Mouse (Mus musculus): Measurements from ENCODE around the gene Ephb3. TPM values are rescaled to one million over a fixed set of nuclear protein-coding genes. Genes with fewer than 3 reads are reported as not detected.
"Not testable (repeated sequence)": the region's sequence is repeated elsewhere in the genome, so short reads cannot be mapped to it uniquely, and the experiment has no call there.

Ephb3 gene
- polyA plus RNA-seq (2016; fragmentation: Nextera tagmentation; extraction: Ambion mirVana): 14.6 and 15.7 TPM in 2 replicates

DNA sequence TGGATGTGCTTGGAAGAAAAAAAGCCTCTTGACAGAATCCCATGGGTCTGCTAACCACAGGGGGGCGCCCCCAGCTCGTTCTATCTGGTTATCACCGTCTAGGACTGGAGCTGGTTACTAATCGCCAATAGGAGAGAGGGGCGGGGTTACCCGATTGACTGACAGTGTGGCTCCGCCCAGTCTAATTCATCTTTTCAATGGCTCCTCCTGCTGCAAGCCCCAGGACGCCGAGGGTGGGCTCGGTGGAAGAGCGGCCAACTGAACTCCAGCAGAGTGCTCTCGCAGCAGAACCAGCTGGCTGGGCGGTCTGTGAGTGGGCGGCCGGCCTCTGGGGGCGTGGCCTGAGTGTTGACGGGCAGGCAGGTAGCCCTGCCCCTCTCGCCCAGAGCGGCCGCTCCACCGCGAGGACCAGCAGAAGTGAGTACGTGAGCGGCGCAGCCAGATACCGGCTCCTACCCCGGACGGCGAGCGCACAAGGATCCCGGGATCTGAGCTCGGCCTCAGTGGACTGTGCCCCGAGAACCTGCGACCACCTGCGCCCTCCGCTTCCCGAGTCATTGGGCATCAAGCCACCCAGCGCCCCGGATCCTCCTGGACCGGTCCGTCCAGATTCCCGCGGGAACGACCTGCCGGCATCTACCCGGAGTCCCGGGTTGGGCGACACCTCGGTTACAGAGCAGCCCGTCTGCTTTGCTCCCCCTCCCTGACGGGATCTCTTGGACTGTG, at the start of gene Ephb3:
Ephb3 (plus strand) TSS at position 389 of the 726 bp plus-strand sequence.
- peak; percentile 100 for DNase-seq (ENCODE audit: low spot score)
- under 1% methylated on average over 51 of the region's 51 CpGs for WGBS
- H3K4me1 ChIP-seq: peaks cover 42% of the 10 kb centered on the region

DNA sequence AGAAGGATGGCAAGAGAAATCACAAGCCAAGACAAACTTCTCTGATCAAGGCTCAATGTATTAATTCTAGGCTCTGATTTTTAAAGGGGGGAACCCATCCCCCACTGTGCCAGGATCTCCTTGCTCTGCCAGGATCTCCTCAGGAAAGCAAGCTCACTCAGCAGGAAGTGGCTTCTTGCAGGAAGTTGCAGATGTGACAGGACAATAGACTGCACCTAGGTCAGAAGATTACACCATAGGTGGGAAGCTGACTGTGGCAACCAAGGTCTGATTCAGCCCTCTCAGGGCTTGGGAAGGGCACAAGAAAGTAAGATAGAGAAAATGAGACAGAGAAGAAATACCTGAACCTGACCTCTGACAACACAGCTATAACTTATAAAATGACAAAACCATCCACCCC, 48.3 kb upstream of the Ephb3 start:
- not testable (repeated sequence) for H3K9me3 ChIP-seq (replicated peaks); H3K4me1 ChIP-seq; H3K27ac ChIP-seq (replicated peaks); H3K4me3 ChIP-seq; H3K27me3 ChIP-seq (ENCODE audit: low read depth, poor library complexity, severe bottlenecking); DNase-seq (ENCODE audit: low spot score); H3K36me3 ChIP-seq

More for the DNA sequence above, at the start of gene Ephb3:
- Histone ChIP-seq H3K27me3 (ENCODE audit: low read depth, poor library complexity, severe bottlenecking) (peaks cover 51% of the 10 kb centered on the region), H3K27ac (replicated peaks) (peak within 1 kb of the TSS; percentile 92), H3K9me3 (replicated peaks) (no peaks in the 10 kb centered on the region), H3K36me3 (0 out of 2 replicates have a peak, but pooled peaks cover 4% of the 10 kb centered on the region), H3K4me3 (peak within 1 kb of the TSS; percentile 82)

DNA sequence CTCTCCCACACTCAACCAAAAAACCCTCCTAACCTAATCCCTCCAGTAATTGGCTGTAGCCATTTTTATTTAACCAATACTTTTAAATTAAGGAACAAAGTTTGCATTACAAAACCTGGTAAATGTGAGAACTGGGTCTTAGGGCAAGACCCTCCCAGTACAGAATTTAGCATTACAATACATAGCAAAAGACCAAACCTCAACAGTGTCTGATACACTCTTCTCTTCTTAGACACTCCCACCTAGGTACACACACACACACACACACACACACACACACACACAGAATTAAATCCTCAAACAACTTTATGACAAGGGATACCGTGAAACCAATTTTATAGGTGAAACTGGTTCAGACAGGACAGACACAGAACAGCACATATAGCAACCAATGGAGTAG, 45.3 kb upstream of the Ephb3 start:
- not testable (repeated sequence) for H3K36me3 ChIP-seq; H3K4me3 ChIP-seq; H3K9me3 ChIP-seq (replicated peaks); H3K27me3 ChIP-seq (ENCODE audit: low read depth, poor library complexity, severe bottlenecking); DNase-seq (ENCODE audit: low spot score); H3K4me1 ChIP-seq; H3K27ac ChIP-seq (replicated peaks)
- 98% methylated on average over 1 of the region's 1 CpGs for WGBS

DNA sequence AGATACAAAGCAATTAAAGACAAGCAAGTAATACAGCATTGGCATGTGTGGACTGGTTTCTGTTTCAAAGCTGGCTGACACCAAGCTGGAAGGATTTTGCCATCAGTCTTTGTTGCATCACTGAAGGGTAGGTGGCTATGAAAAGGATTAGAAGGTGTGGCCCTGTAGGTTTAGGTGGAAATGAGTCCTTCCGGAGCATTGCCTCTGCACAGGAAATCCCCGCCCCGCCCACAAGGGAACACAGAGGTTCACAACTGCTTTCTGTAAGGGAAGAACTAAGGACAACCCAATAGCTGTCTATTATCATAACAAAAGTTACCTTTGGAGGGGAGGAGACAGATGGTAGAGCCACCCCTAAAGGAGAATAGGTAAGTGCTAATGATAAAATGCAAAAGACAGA, 41.1 kb upstream of the Ephb3 start:
- H3K36me3 ChIP-seq; H3K4me3 ChIP-seq; H3K27ac ChIP-seq (replicated peaks); H3K4me1 ChIP-seq; DNase-seq (ENCODE audit: low spot score); H3K9me3 ChIP-seq (replicated peaks); H3K27me3 ChIP-seq (ENCODE audit: low read depth, poor library complexity, severe bottlenecking): not testable (repeated sequence)
- WGBS: 97% methylated on average over 3 of the region's 3 CpGs

DNA sequence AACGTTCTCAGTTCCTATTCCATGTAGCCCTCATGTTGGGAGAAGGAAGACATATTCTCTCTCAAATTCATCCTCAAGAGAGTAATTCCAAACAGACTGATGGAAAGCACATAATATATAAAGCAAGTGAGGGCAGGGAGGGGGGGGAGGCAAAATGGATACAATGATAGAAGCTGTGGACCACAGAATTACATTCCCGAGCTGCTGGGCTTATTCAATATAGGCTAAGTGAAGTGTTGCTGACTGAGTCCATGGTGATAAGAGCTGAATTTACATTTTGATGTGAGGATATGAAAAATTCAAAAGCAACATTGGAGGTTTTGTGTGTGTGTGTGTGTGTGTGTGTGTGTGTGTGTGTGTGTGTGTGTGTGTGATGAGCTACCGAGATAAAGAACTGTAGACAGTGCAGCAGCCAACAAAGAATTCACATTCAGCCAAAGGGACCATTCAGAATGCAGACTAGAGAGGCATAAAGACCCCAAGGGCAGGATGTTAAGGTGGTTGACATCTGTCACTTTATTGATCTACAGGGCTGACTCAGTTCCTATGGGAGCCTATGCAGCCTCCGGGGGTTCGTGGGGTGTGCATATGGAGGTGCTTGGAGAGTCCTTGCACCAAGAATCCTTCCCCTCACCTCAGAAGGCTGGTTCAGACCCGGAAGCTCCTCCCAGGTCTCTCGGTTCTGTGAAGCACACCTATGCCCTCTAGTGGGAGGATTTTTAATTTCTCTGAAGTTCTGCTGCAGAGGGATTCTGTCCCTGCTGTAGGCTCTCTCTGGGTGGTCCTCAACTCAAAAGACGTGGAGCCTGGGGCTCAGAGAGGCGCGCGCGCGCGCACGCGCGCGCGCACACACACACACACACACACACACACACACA, 39.0 kb upstream of the Ephb3 start:
- DNase-seq (ENCODE audit: low spot score): peak; percentile 20
- not testable (repeated sequence) for H3K27me3 ChIP-seq (ENCODE audit: low read depth, poor library complexity, severe bottlenecking); H3K4me3 ChIP-seq; H3K27ac ChIP-seq (replicated peaks); H3K4me1 ChIP-seq; H3K9me3 ChIP-seq (replicated peaks); H3K36me3 ChIP-seq
- WGBS: 40% methylated on average over 7 of the region's 19 CpGs

DNA sequence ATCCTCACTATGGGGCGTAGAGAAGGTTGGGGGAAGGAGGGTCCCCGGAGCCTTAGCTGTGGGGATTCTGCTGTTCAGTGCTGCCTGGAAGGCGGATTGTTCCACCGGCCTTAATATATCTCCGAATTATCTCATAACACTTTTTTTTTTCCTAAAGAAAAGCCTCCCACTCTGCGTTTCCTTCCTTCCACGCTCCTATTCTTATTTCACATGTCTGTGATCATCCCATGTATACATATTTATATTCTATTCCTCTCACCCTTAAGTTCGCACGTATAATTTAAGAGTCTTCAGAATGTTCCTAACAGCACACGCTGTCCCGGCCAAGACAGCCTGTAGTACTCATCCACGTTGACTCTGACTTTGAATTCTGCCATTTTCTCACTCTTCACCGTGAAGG, 35.8 kb upstream of the Ephb3 start:
- H3K36me3 ChIP-seq: no peaks in the 10 kb centered on the region
- no peak for DNase-seq (ENCODE audit: low spot score)
- H3K27me3 ChIP-seq (ENCODE audit: low read depth, poor library complexity, severe bottlenecking): no peaks in the 10 kb centered on the region
- no peak overlapping the region for H3K27ac ChIP-seq (replicated peaks)
- 89% methylated on average over 13 of the region's 13 CpGs for WGBS
- H3K4me1 ChIP-seq: no peaks in the 10 kb centered on the region
- no peak overlapping the region for H3K4me3 ChIP-seq
- no peaks in the 10 kb centered on the region for H3K9me3 ChIP-seq (replicated peaks)

DNA sequence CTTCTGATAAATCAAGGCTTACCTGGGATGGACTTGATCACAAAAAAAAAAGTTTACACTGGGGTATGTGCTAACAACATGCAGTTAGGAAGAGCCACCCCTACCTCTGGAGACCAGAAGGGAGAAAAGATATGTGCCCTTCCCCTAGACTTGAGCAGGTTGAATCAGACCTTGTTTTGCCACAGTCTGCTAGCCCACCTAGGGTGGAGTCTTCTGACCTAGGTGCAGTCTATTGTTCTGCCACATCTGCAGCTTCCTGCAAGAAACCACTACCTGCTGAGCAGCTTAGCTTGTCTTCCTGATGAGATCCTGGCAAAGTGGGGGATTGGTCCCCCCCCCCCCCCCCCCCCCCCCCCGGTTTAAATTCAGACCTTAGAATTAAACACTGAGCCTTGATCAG, 29.3 kb upstream of the Ephb3 start:
- no peak for DNase-seq (ENCODE audit: low spot score)
- 0% methylated on average over 1 of the region's 1 CpGs for WGBS
- H3K4me1 ChIP-seq: no peaks in the 10 kb centered on the region
- H3K9me3 ChIP-seq (replicated peaks): no peaks in the 10 kb centered on the region
- no peak overlapping the region for H3K27ac ChIP-seq (replicated peaks)
- H3K4me3 ChIP-seq: no peak overlapping the region
- H3K27me3 ChIP-seq (ENCODE audit: low read depth, poor library complexity, severe bottlenecking): no peaks in the 10 kb centered on the region
- H3K36me3 ChIP-seq: no peaks in the 10 kb centered on the region

DNA sequence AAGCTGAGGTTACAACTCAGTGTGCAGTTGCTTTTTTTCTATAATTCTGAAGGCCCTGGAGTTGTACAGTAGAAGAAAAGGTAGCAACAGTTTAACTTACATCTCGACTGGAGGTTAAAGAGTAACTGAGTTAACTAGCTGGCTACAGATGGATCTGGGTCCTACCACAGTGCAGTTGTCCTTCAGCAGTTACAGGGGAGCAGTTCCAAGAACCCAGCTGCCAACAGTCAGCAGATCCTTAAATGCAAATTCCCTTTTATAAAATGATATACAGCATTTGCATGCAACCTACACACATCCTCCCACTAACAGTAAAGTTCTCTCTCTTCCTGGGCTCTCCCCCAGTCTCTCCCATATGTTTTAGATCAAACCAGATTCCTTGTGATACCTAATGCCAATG, 22.4 kb upstream of the Ephb3 start:
- WGBS: 76% methylated on average over 1 of the region's 1 CpGs
- Histone ChIP-seq H3K27ac (replicated peaks) (no peak overlapping the region), H3K27me3 (ENCODE audit: low read depth, poor library complexity, severe bottlenecking) (no peaks in the 10 kb centered on the region), H3K36me3 (no peaks in the 10 kb centered on the region), H3K4me3 (no peak overlapping the region), H3K9me3 (replicated peaks) (no peaks in the 10 kb centered on the region), H3K4me1 (no peaks in the 10 kb centered on the region)
- DNase-seq (ENCODE audit: low spot score): no peak

DNA sequence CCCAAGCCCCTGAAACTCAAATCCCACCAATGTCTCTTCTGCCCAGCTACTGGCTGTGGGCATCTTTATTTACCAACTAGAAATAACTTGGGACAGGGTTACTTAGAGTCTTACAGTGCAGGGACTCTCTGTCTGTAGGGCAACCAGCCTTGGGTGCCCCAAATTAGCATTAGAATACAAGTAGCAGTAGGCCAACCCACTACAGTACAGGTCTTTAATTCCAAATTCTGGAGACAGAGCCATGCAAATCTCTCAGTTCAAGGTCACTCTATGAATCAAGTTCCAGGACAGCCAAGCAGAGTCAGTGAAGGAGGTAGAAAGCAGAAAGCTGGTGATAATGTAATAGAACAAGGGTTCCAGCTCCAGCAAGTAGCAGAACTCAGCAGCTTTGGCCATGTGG, 19.9 kb upstream of the Ephb3 start:
- Histone ChIP-seq H3K4me3 (no peak overlapping the region), H3K9me3 (replicated peaks) (no peaks in the 10 kb centered on the region), H3K27me3 (ENCODE audit: low read depth, poor library complexity, severe bottlenecking) (no peaks in the 10 kb centered on the region), H3K27ac (replicated peaks) (no peak overlapping the region), H3K4me1 (peaks cover 3% of the 10 kb centered on the region; the same call in 1 of the 2 replicates), H3K36me3 (no peaks in the 10 kb centered on the region)
- DNase-seq (ENCODE audit: low spot score): no peak

DNA sequence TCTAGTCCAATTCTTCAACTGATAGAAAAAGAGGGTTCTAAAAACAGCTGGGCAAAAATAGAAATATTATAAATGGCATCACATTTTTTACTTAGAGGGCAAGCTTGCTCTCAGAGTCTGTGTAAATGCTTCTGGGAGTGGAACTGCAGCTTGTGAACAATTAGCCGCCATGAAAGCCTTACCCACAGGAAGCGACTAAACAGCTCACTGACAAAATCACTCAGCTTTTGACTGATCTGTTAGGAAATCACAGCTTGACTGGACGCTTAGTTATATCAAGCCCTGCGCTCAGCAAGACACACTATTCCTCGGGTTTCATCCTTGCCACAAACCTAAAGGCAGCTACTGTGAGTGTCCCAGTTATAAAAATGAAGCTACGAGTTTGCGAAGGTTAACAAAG, 17.0 kb upstream of the Ephb3 start:
- Histone ChIP-seq H3K4me3 (no peak overlapping the region), H3K27me3 (ENCODE audit: low read depth, poor library complexity, severe bottlenecking) (no peaks in the 10 kb centered on the region), H3K9me3 (replicated peaks) (no peaks in the 10 kb centered on the region), H3K36me3 (no peaks in the 10 kb centered on the region), H3K4me1 (peaks cover 3% of the 10 kb centered on the region; the same call in 1 of the 2 replicates), H3K27ac (replicated peaks) (no peak overlapping the region)
- WGBS: 63% methylated on average over 7 of the region's 7 CpGs
- DNase-seq (ENCODE audit: low spot score): no peak

DNA sequence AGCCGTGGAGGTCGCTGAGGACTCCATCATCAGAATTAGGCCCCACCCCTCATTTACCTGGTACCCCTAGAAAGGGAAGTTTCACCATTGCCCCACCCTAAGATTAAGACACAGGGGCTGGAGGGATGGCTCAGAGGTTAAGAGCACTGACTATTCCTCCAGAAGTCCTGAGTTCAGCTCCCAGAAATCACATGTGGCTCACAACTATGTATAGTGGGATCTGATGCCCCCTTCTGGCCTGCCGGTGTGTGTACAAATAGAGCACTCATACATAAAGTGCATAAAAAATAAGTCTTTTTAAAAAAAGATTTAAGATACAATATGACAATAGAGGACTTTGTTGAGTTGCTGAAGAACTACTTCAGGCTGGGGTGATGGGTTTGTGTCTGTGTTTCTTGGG, 16.2 kb upstream of the Ephb3 start:
- H3K4me3 ChIP-seq: no peak overlapping the region
- H3K36me3 ChIP-seq: no peaks in the 10 kb centered on the region
- H3K27me3 ChIP-seq (ENCODE audit: low read depth, poor library complexity, severe bottlenecking): no peaks in the 10 kb centered on the region
- H3K4me1 ChIP-seq: peaks cover 3% of the 10 kb centered on the region; the same call in 1 of the 2 replicates
- no peak for DNase-seq (ENCODE audit: low spot score)
- no peaks in the 10 kb centered on the region for H3K9me3 ChIP-seq (replicated peaks)
- WGBS: 86% methylated on average over 3 of the region's 3 CpGs
- no peak overlapping the region for H3K27ac ChIP-seq (replicated peaks)

DNA sequence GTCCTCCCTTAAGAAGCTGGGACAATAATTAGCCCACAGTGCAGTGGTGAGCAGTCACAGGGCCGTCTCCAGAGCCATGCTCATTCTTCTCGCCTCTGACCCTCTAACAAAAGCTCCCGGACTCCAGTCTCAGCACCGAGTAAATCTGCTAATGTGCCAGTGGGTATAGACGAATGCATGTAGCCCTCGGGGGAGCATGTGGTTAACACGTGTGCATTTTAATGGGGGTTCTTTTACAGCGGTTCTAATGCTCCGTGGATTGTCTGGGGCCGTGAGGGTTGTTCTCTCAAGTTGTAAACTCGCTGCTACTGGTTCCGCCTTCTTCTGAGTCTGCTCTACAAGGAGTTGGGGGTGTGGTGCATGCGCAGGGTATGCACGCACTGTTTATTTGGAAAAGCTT, 13.0 kb upstream of the Ephb3 start:
- Histone ChIP-seq H3K9me3 (replicated peaks) (no peaks in the 10 kb centered on the region), H3K27ac (replicated peaks) (no peak overlapping the region), H3K36me3 (no peaks in the 10 kb centered on the region), H3K4me3 (no peak overlapping the region), H3K4me1 (peaks cover 8% of the 10 kb centered on the region; the same call in 1 of the 2 replicates), H3K27me3 (ENCODE audit: low read depth, poor library complexity, severe bottlenecking) (no peaks in the 10 kb centered on the region)
- DNase-seq (ENCODE audit: low spot score): no peak
- WGBS: 84% methylated on average over 14 of the region's 14 CpGs

All from midbrain, embryonic 10.5 days (tissue).